Mouse (Mus musculus): Measurements from ENCODE around the gene Cd300ld4. TPM values are rescaled to one million over a fixed set of nuclear protein-coding genes. Genes with fewer than 3 reads are reported as not detected.

Cd300ld4 gene
- polyA plus RNA-seq, 2 experiments: 0.18 TPM; not detected in 1

DNA sequence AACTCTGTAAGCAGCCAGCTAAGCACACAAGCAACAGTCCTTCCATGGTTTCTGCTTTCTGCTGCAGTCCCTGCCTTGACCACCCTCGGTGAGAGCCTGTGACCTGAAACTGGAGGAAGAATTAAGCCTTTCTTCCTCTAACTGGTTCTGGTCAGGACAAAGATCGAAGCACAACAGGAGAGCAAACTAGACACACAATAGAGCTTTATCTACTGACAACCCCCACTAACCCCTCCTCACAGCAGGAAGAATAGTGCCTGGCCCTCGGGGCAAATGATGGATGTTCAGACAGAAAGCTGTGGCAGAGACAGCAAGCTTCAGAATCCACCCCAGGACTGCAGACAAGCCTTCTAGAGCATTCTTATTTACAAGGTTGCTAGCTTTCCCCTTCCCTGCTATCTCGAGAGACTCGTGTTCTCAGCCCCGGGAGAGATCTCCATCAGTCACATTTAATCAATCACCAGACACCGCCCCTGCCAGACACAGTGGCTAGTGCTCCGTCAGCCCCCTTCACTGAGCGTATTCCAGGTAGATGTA is 44.3 kb upstream of the Cd300ld4 start:
- Histone ChIP-seq H3K36me3 (ENCODE audit: control insufficient read depth, insufficient read depth, low read length) (no peaks in the 10 kb centered on the region), H3K4me1 (ENCODE audit: control insufficient read depth, insufficient read depth, low read length) (peaks cover 3% of the 10 kb centered on the region; the same call in 1 of the 2 replicates), H3K9ac (ENCODE audit: low read depth, low read length, severe bottlenecking) (no peak overlapping the region), H3K27ac (replicated peaks; ENCODE audit: low read depth, low read length) (no peak overlapping the region), H3K4me3 (replicated peaks; ENCODE audit: low read length) (no peak overlapping the region), H3K9me3 (ENCODE audit: control insufficient read depth, low read length) (no peaks in the 10 kb centered on the region), H3K27me3 (ENCODE audit: control insufficient read depth, insufficient read depth, low read length) (no peaks in the 10 kb centered on the region), H3K4me2 (replicated peaks; ENCODE audit: low read depth, low read length, severe bottlenecking) (no peak overlapping the region)
- no peak for ATAC-seq (ENCODE audit: low FRiP score, low read depth)
- TF ChIP-seq POLR2A (IDR thresholded peaks at IDR 0.05; ENCODE audit: borderline replicate concordance, extremely low read depth, insufficient read depth, insufficient read length): no peak
- 20% methylated on average over 9 of the region's 9 CpGs for WGBS
- DNase-seq (ENCODE audit: low spot score): no peak

- ATAC-seq (ENCODE audit: low FRiP score, low read depth): no peak
- H3K36me3 ChIP-seq (ENCODE audit: control insufficient read depth, insufficient read depth, low read length): no peaks in the 10 kb centered on the region
Observed at GRCm38 (mm10) chr11:115066768-115067167, 40.0 kb upstream of the Cd300ld4 start.

DNA sequence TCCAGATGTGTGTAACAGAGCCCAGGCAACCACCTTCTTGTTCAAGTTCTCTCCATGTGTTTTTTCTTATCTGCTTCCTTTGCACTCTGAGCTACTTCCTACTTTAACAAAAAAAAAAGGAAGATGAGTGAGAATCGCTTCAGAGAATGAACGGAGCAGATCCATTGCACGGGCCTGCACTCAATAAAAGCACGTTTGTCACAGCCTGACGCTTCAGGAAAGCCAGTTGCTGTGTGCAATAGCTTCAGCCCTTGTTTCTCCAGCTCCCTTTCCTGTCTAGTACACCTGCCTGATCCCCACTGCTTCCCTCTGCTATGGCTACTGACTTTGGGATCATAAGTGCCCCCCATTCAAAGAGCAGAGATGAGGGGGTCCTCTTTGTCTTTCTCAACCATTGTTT is 35.3 kb upstream of the Cd300ld4 start, which contains the start of gene Cd300e:
Cd300e (minus strand) TSS at position 101 of the 400 bp plus-strand sequence.
- no peak within 1 kb of the TSS for H3K4me3 ChIP-seq (replicated peaks; ENCODE audit: low read length)
- no peak within 1 kb of the TSS for H3K9ac ChIP-seq (ENCODE audit: low read depth, low read length, severe bottlenecking)
- 42% methylated on average over 5 of the region's 5 CpGs for WGBS
- ATAC-seq (ENCODE audit: low FRiP score, low read depth) (no peak), DNase-seq (ENCODE audit: low spot score) (no peak)
- H3K9me3 ChIP-seq (ENCODE audit: control insufficient read depth, low read length): no peaks in the 10 kb centered on the region
- no peak within 1 kb of the TSS for H3K27ac ChIP-seq (replicated peaks; ENCODE audit: low read depth, low read length)
- H3K4me2 ChIP-seq (replicated peaks; ENCODE audit: low read depth, low read length, severe bottlenecking): no peak within 1 kb of the TSS
- no peaks in the 10 kb centered on the region for H3K27me3 ChIP-seq (ENCODE audit: control insufficient read depth, insufficient read depth, low read length)
- no peaks in the 10 kb centered on the region for H3K4me1 ChIP-seq (ENCODE audit: control insufficient read depth, insufficient read depth, low read length)
- H3K36me3 ChIP-seq (ENCODE audit: control insufficient read depth, insufficient read depth, low read length): no peaks in the 10 kb centered on the region
- TF ChIP-seq POLR2A (IDR thresholded peaks at IDR 0.05; ENCODE audit: borderline replicate concordance, extremely low read depth, insufficient read depth, insufficient read length): no peak

More at GRCm38 (mm10) chr11:115066768-115067167, 40.0 kb upstream of the Cd300ld4 start:
- no peaks in the 10 kb centered on the region for H3K9me3 ChIP-seq (ENCODE audit: control insufficient read depth, low read length)
- H3K27me3 ChIP-seq (ENCODE audit: control insufficient read depth, insufficient read depth, low read length): no peaks in the 10 kb centered on the region
- no peak overlapping the region for H3K4me3 ChIP-seq (replicated peaks; ENCODE audit: low read length)
- H3K4me1 ChIP-seq (ENCODE audit: control insufficient read depth, insufficient read depth, low read length): no peaks in the 10 kb centered on the region
- WGBS: 65% methylated on average over 6 of the region's 6 CpGs
- no peak overlapping the region for H3K4me2 ChIP-seq (replicated peaks; ENCODE audit: low read depth, low read length, severe bottlenecking)
- no peak overlapping the region for H3K9ac ChIP-seq (ENCODE audit: low read depth, low read length, severe bottlenecking)
- no peak for TF ChIP-seq POLR2A (IDR thresholded peaks at IDR 0.05; ENCODE audit: borderline replicate concordance, extremely low read depth, insufficient read depth, insufficient read length)
- no peak overlapping the region for H3K27ac ChIP-seq (replicated peaks; ENCODE audit: low read depth, low read length)
- no peak for DNase-seq (ENCODE audit: low spot score)

DNA sequence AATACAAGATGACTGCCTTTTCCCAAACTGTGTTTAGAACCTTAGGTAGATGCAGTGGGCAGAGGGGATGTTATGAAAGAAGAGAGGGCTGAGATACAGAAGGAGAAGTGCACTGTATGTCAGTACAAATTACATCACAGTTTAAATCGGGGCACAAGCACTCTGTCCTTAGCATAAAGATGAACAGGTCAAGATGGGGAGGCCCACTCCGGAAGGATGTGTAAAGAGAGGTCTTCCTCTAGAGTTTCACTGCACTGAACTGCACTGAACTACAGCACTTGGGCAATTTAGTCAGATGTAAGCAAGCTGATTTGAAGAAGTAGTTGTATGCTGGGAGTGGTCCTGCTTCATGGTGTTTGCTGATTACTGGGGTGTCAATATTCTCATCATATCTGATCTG is 33.0 kb upstream of the Cd300ld4 start:
- 86% methylated on average over 2 of the region's 2 CpGs for WGBS
- Histone ChIP-seq H3K4me3 (replicated peaks; ENCODE audit: low read length) (no peak overlapping the region), H3K27me3 (ENCODE audit: control insufficient read depth, insufficient read depth, low read length) (no peaks in the 10 kb centered on the region), H3K27ac (replicated peaks; ENCODE audit: low read depth, low read length) (no peak overlapping the region), H3K4me1 (ENCODE audit: control insufficient read depth, insufficient read depth, low read length) (no peaks in the 10 kb centered on the region), H3K9me3 (ENCODE audit: control insufficient read depth, low read length) (no peaks in the 10 kb centered on the region), H3K4me2 (replicated peaks; ENCODE audit: low read depth, low read length, severe bottlenecking) (no peak overlapping the region), H3K36me3 (ENCODE audit: control insufficient read depth, insufficient read depth, low read length) (no peaks in the 10 kb centered on the region), H3K9ac (ENCODE audit: low read depth, low read length, severe bottlenecking) (no peak overlapping the region)
- ATAC-seq (ENCODE audit: low FRiP score, low read depth) (no peak), DNase-seq (ENCODE audit: low spot score) (no peak)
- no peak for TF ChIP-seq POLR2A (IDR thresholded peaks at IDR 0.05; ENCODE audit: borderline replicate concordance, extremely low read depth, insufficient read depth, insufficient read length)

GRCm38 (mm10) chr11:115058701-115059100 is 31.9 kb upstream of the Cd300ld4 start:
- H3K27ac ChIP-seq (replicated peaks; ENCODE audit: low read depth, low read length): no peak overlapping the region
- 63% methylated on average over 4 of the region's 4 CpGs for WGBS
- TF ChIP-seq POLR2A (IDR thresholded peaks at IDR 0.05; ENCODE audit: borderline replicate concordance, extremely low read depth, insufficient read depth, insufficient read length): no peak
- DNase-seq (ENCODE audit: low spot score) (no peak), ATAC-seq (ENCODE audit: low FRiP score, low read depth) (no peak)
- H3K36me3 ChIP-seq (ENCODE audit: control insufficient read depth, insufficient read depth, low read length): no peaks in the 10 kb centered on the region
- H3K9me3 ChIP-seq (ENCODE audit: control insufficient read depth, low read length): no peaks in the 10 kb centered on the region
- H3K9ac ChIP-seq (ENCODE audit: low read depth, low read length, severe bottlenecking): no peak overlapping the region
- H3K27me3 ChIP-seq (ENCODE audit: control insufficient read depth, insufficient read depth, low read length): no peaks in the 10 kb centered on the region
- H3K4me3 ChIP-seq (replicated peaks; ENCODE audit: low read length): no peak overlapping the region
- H3K4me1 ChIP-seq (ENCODE audit: control insufficient read depth, insufficient read depth, low read length): no peaks in the 10 kb centered on the region
- H3K4me2 ChIP-seq (replicated peaks; ENCODE audit: low read depth, low read length, severe bottlenecking): no peak overlapping the region

- ATAC-seq (ENCODE audit: low FRiP score, low read depth) (no peak), DNase-seq (ENCODE audit: low spot score) (no peak)
- Histone ChIP-seq H3K36me3 (ENCODE audit: control insufficient read depth, insufficient read depth, low read length) (no peaks in the 10 kb centered on the region), H3K27ac (replicated peaks; ENCODE audit: low read depth, low read length) (no peak overlapping the region), H3K4me3 (replicated peaks; ENCODE audit: low read length) (no peak overlapping the region), H3K27me3 (ENCODE audit: control insufficient read depth, insufficient read depth, low read length) (no peaks in the 10 kb centered on the region), H3K9me3 (ENCODE audit: control insufficient read depth, low read length) (no peaks in the 10 kb centered on the region), H3K4me2 (replicated peaks; ENCODE audit: low read depth, low read length, severe bottlenecking) (no peak overlapping the region), H3K4me1 (ENCODE audit: control insufficient read depth, insufficient read depth, low read length) (no peaks in the 10 kb centered on the region), H3K9ac (ENCODE audit: low read depth, low read length, severe bottlenecking) (no peak overlapping the region)
- TF ChIP-seq POLR2A (IDR thresholded peaks at IDR 0.05; ENCODE audit: borderline replicate concordance, extremely low read depth, insufficient read depth, insufficient read length): no peak
Observed at GRCm38 (mm10) chr11:115054537-115054936, 27.7 kb upstream of the Cd300ld4 start.

All from limb, embryonic 14.5 days (tissue).